Mouse (Mus musculus) G1E-ER4 (cell line): ENCODE measurements around the gene Arhgap18. TPM values are rescaled to one million over a fixed set of nuclear protein-coding genes. Genes with fewer than 3 reads are reported as not detected.

Experiments
- GATA1 ChIP-seq: IDR thresholded peaks from one replicate; pipeline ENCODE4 v1.8.0; 2012; ENCODE audit warnings: low read length, inconsistent platforms
- polyA plus RNA-seq: library from polyadenylated mRNA; stranded (reverse); fragments of >175 nt; gene quantifications from 2 replicates; pipeline ENCODE4 v1.2.3, GENCODE M21; 2012

Gene Arhgap18
- polyA plus RNA-seq, 1 experiment: not detected

DNA sequence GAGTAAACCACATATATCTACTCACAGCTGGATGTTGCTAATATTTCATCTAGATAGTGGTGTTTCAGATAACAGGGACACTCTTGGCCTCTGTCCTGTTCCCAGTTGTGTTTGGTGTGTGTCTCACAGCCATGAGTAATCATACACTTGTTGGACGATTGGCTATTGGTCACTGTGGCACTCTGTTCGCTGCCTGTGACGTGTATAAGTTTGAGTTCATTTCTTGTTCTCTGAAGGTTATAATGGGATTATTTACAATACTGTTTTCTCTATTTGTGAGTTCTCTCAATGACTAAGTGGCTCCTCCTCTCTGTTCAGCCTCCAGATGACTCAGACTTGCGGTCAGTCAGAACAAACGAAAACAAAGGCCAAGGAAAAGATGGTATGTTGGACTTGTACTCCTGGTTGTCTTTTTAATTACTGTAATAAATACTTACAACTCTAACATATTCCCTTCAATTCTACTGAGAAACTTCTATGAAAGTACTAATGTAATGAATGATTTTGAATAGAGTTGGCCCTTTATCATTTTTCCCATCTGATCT, 101.4 kb downstream of the Arhgap18 start:
- no peak for TF ChIP-seq GATA1

DNA sequence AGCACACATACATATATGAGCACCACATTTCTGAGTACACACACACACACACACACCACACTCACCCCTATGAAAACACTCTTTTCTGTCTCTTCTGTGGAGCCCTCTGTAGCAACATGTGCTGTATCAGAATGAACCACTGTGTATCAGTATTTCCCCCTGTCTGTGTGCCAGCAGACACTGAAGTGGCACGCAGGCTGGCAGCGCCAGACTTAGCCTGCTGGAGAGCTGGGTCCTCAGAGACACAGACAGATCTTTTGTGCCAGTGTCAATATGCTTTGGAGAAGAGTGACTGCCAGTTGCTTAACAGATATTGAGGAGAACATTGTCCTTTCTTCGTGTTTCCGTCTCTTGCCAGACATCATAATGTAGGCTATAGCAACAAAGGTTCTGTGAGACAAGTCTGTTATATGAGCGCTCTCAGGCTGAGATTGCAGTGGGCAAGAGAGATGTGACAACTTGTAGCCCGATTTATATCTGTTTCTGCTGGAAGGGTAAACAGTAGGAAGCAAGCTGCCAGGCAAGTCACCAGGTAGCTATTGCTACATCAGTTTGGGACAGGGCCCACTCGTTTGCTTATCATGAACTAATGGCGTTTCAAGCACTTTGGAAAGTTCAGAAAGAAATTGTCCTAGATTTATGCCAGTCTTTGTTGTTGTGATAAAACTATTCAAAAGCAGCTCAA, 102.8 kb downstream of the Arhgap18 start:
- TF ChIP-seq GATA1: no peak

DNA sequence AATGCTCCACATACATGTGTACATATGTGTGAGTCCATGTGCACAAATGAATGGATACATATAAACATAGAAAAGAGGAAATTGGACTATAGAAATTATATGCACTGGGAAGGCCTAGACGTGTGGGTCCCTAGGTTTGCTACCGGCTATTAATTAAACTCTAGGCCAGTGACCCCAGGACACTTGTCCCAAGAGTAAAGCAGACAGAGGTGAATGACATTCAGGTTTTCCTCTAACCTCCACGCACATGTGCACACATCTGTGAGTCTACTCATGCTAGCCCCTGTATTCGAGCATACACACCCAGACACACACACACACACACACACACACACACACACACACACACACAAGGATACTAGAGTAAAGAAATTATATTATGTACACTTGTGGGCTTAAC, 104.4 kb downstream of the Arhgap18 start:
- TF ChIP-seq GATA1: no peak

DNA sequence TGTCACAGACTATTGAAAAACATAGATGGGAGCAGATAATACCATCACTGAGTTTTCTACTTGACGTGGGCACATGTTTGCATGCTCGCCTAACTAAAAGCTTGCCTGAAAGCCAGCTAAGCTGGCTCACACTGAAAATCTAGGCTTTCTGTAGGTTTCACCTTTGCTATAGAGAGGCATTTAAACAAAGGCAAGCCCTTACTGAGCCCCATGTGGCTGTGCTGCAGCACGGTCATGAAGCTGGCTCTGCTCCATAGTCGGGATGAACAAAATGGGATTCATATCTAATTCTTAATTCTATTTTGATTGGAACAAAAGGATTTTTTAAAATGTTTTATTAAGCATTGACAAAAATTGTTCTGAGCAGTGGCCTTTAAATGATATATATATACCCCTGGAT, 105.3 kb downstream of the Arhgap18 start:
- TF ChIP-seq GATA1: no peak

DNA sequence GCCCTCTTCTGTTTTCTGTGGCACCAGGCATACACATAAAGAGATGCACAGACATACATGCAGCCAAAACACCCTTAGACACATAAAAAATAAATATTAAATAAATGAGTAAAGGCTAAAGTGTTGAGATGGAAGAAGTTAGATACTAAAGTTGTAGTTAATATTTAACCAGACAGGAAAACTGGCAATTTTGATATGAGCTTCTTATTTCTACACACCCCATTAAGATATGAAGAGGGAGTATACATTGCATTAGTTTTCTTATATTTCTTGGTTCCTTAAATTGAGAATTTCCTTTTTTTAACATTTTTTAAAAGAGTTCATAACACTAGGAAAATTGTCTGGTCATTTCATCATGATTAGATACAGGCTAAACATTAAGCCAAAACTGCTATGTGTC, 108.0 kb downstream of the Arhgap18 start:
- TF ChIP-seq GATA1: no peak

DNA sequence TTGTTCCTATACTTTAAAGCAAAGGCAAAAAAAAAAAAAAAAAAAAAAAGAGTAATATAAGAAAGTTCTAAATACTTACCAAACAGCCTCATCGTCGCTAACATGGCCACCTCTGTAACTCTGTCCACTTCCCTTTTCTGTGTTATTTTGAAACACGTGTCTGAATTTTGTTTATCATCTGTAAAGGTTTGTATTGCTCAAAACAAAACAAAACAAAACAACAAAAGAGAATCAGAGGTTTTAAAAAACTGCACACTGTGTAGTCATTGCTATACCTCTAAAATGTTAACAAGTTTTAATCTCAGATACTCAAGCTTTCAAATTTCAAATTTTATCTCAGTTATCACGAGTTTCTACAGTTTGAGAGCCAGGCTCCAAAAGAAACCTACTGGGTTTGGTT, 109.0 kb downstream of the Arhgap18 start:
- TF ChIP-seq GATA1: no peak

DNA sequence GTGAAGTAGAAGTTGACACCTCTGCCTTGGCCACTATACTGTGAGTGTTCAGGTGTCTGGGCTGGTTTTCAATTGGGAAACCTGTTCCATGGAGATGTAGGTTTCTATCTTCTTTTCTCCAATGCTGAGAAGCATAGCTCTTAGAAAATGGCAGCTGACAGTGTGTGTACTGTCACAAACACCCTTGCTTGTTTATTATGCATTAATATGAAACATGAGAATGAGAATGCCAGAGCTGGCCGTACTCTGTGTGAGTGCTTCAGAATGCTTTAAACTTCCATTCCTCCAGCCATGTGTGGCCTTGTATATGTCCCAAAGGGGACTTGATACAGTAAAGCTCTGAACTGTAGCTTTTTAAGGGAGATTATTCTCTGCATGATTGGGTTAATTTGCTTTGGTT, 110.8 kb downstream of the Arhgap18 start:
- no peak for TF ChIP-seq GATA1

DNA sequence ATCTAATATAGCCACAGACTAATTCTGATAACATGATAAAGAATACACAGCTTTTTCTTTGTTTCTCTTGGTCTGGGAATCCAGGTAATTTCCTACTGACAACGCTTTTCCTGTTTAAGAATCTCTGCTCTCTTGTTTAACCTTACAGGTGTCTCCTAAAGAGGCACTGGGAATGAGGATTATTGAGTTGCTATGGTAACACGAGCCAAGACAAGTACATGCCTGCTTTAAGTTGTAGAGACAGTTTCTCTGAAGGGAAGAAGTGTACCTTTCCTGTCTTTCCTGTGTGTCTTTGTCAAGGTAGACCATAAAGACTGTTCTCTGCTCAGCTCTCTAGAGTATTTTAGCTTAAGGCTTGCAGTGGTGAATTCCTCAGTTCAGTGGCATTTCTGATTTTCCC, 117.6 kb downstream of the Arhgap18 start:
- TF ChIP-seq GATA1: no peak

DNA sequence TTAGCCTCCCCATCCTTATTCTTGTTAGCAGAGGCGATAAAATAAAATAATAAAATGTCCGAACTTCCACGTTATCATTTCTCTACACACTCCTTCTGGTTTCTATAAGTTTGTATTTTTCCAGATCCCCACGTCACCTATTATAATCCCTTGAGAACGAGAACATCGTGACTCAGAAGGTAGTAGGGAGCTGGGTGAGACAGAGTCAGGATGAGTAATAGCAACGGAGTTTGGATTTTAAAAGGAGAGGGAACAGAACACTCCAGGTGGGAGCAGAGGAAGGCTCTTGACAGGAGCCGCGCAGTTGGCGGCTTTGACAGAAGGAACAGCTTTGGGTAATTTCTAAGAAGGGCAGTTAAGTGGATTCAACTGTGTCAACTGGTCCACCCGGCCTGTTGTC, 124.1 kb downstream of the Arhgap18 start:
- TF ChIP-seq GATA1: no peak

DNA sequence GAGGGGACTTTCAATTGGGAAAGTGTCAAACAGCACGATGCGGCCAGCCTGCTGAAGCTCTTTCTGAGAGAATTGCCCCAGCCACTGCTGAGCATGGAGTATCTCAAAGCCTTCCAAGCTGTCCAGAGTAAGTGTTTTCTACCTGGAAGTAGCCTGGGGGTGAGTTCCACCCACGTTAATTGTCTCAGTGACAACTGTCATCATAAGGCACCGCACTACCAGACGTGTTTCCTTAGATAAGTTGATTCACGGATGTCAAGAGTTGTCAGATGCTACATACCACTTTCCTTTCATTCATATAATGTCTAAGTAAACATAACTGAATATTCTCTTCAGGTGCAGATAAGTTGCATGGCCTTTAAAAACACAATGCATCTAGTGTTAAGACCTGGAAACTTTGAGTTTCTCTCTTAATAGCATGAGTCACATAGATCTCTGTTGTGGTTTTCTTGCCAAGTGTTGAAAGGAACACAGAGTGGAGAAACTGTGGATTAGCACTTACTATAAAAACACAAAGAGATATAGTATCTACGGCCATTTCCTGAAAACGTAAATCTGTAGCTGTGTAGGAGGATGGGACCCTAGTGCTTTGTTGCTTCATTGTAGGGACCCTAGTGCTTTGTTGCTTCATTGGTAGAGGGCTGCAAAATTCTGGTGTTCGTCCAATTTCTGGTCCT, 125.8 kb downstream of the Arhgap18 start:
- no peak for TF ChIP-seq GATA1

DNA sequence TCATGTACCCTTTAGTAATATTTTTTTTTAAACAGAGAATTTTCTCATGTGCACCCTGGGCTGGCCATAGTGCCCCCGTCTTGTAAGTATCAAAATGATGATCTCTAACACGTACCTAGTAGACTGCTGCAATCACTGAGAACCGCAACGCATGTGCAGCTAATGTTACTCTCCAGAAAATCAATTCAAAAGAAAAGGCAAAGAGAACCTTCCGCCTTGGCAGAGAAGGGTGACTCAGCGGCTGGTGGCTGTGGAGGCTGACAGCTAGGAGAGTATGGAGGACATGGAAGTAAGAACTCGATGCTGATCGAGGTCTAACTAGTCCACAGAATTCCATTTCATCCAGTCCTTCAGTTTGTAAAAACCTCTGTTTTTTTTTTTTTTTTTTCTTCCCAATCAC, 131.7 kb downstream of the Arhgap18 start:
- no peak for TF ChIP-seq GATA1

DNA sequence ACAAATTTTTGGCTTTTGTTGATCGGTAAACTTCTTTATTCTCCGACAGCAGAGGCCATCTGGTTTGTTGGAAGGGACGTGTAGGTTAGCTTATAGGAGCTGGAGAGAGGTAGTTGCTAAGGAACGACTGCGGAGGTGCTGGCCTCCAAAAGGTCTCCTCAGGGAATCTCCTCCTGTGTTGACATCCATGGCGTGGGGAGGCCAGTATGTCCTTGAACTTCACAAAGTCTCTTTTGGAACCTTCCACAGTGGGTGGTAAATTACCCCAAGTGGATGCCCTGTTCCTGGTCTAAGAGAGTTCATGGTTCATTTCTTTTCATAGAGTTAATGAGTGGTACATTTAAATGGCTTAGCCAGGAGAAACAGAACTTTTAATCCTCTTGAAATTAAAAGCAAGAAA, 136.0 kb downstream of the Arhgap18 start:
- TF ChIP-seq GATA1: no peak

DNA sequence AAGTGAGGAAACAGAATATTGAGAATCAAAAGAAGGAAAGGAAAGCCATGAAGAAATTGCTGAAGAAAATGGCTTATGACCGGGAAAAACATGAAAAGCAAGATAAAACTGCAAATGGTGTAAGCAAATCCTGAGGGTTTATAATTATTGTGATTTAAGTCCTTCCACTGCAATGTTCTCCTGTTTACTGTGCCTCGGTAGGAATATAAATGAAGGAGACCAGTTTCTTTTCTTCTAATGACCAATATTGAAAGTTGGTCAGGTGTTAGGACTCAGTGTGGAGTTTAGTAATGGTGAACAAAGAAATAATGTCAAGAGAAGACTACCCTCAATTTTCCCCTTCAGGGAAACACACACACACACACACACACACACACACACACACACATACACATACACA, 136.5 kb downstream of the Arhgap18 start:
- TF ChIP-seq GATA1: no peak

DNA sequence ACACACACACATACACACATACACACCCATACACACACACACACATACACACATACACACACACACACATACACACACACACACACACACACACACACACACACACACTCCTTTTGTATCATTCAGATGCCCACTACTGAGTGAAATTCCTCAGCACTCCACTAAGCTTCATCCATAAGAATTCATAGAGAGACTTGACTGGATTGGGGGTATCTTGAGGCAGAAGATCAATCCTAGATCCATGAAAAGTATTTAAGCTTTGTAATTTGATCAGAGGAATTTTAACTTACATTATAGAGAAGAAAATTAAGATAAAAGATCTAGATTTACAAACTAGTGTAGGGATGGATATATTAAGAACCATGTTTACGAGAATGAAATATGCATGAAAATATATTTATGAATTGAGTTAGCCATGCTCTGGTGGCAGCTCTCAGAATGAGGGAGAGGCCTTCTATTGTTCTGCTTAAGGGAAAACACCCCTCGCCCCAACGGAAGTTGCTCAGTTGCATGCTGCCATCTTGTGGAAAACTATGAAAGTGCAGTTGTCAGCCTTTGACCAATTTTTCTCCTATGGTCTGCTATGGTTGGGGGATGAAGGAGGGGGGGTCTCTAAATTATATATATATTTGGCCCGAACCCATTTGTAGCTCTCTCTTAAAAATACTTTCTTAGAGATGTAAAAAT, 137.2 kb downstream of the Arhgap18 start:
- no peak for TF ChIP-seq GATA1

DNA sequence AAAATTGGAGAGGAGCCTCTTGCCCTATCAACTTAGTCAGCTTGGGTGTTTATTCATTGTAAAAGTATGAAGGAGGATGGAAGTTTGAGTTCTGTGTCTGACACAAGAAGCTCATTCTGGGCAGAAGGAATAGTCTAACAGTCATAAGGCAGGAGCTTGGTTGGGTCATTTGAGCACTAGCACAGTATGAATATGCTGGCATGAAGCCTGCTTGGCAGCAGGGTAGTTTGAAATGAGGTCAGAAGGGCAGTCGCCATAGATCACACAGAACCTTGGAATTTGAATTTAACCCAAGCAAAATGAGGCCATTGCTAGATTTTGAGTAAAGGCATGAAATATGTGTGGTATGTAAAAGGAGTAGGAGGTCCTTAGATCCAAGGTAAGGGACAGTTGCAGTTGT, 139.9 kb downstream of the Arhgap18 start:
- no peak for TF ChIP-seq GATA1

DNA sequence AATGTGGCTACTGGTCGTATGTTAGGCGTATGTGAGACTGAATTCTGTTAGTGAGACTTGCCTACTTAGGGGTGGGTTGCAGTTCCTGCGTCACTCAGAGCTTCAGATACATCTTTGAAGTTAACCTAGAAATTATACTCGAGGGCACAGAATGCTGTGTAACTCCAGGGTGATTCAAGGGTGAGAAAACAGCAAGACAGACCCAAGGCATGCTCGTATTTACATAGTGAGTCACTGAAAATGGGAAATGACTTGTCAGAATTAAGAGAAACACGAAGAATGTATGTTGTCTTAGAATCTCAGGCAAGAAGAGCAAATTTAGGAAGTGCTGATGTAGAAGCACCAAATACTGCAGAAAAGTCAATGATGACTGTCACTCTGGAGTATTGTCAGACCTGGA, 142.5 kb downstream of the Arhgap18 start:
- no peak for TF ChIP-seq GATA1
